Mouse (Mus musculus) embryonic fibroblast, embryonic 13.5 days (primary cell): ENCODE results near the gene Fhit.

ENCODE experiments used
- CTCF ChIP-seq: IDR thresholded peaks from 2 replicates; pipeline ENCODE4 v1.5.1; 2011; ENCODE audit warnings: mild to moderate bottlenecking, control low read depth, low read length, moderate library complexity, borderline replicate concordance; ENCODE audit not compliant: insufficient read depth
- POLR2A ChIP-seq: IDR thresholded peaks from 2 replicates; pipeline ENCODE4 v1.6.1; 2011; ENCODE audit warnings: low read depth, mild to moderate bottlenecking, control low read depth, low read length, moderate library complexity

DNA sequence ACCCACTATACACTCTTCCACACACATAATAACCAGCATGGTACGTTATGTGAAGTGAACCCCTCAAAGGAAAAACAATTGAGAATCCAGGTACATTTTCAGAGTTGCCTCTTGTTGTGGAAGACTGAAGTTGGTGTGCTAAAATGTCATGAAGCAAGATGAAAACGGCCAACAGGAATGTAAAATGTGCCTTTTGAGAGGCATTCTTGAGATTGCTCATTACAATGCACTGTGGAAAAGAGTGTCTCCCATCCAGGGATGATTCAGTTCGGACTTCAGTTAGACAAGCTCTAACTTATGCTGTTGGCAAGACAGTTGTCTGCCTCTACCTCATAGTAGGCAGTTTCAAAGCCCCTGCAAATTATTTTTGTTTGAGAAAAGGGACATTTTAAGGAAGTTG, 676.0 kb downstream of the Fhit start:
- no peak for TF ChIP-seq POLR2A
- TF ChIP-seq CTCF = no peak
